Mouse (Mus musculus): Measurements from ENCODE around the gene Stk32c. TPM values are rescaled to one million over a fixed set of nuclear protein-coding genes. Genes with fewer than 3 reads are reported as not detected.

Stk32c gene
- total and polyA plus RNA-seq, 3 experiments: 0.21 TPM; not detected in 2

DNA sequence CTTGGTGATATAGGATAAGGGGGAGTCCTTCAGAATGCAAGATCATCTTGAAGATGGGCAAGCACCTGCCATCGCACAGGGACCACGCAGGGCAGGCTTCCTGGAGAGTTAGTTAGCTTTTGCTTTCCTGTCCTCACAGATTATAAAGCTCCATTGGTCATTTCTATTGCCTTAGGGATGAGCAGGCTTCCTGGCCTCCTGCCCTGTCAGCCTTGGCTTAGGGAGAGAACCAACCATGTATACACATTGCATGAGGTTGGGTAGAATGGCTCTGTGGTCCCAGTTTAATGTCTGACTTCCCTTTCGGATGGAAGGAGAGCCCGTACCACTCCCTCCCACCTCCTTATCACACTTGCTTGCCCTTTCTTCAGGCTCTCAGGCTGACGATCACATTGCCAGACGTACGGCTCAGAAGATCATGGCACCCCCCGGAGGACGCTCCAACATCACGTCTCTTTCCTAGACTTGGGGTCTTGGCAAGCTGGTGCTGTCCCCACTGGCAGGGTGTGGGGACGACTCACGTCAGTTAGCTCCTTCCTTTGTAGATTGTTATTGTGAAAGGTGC is 112.5 kb downstream of the Stk32c start:
- H3K27ac ChIP-seq (ENCODE audit: control insufficient read depth, low read depth, low read length): no peak overlapping the region
- H3K4me3 ChIP-seq (ENCODE audit: control insufficient read depth in 1 of 2, insufficient read depth in 1 of 2, low read depth in 2 of 2, low read length in 2 of 2): no peak overlapping the region
- H3K9me3 ChIP-seq (replicated peaks; ENCODE audit: insufficient read depth, low read length): no peaks in the 10 kb centered on the region
- no peaks in the 10 kb centered on the region for H3K36me3 ChIP-seq (ENCODE audit: control insufficient read depth in 1 of 2, insufficient read depth in 2 of 2, low read length in 2 of 2)
- no peak overlapping the region for H3K9ac ChIP-seq (ENCODE audit: control insufficient read depth, low read depth, low read length, poor library complexity, severe bottlenecking)
- TF ChIP-seq SIN3A (IDR thresholded peaks at IDR 0.05; ENCODE audit: low read length) (no peak), MAFK (IDR thresholded peaks at IDR 0.05; ENCODE audit: borderline replicate concordance, low read depth, low read length) (no peak), KAT2A (conservative IDR thresholded peaks at IDR 0.05; ENCODE audit: low read depth, low read length) (no peak), NELFE (IDR thresholded peaks at IDR 0.05; ENCODE audit: low read depth, low read length) (no peak), CHD2 (IDR thresholded peaks at IDR 0.05; ENCODE audit: low read length) (no peak), ETS1 (IDR thresholded peaks at IDR 0.05; ENCODE audit: low read depth, low read length) (no peak), GABPA (IDR thresholded peaks at IDR 0.05; ENCODE audit: low read depth, low read length) (no peak), E2F4 (IDR thresholded peaks at IDR 0.05; ENCODE audit: borderline replicate concordance, low read depth, low read length) (no peak), USF1 (IDR thresholded peaks at IDR 0.05; ENCODE audit: low read depth, low read length) (no peak)
- H3K4me1 ChIP-seq (ENCODE audit: control insufficient read depth in 1 of 2, insufficient read depth in 2 of 2, low read length in 2 of 2): no peaks in the 10 kb centered on the region
- DNase-seq (ENCODE audit: low read depth, low spot score): no peak
- H3K79me2 ChIP-seq (ENCODE audit: control insufficient read depth, insufficient read depth, low read length, poor library complexity): no peaks in the 10 kb centered on the region
- H3K27me3 ChIP-seq (ENCODE audit: control insufficient read depth in 1 of 2, insufficient read depth in 2 of 2, low read length in 2 of 2): no peaks in the 10 kb centered on the region

DNA sequence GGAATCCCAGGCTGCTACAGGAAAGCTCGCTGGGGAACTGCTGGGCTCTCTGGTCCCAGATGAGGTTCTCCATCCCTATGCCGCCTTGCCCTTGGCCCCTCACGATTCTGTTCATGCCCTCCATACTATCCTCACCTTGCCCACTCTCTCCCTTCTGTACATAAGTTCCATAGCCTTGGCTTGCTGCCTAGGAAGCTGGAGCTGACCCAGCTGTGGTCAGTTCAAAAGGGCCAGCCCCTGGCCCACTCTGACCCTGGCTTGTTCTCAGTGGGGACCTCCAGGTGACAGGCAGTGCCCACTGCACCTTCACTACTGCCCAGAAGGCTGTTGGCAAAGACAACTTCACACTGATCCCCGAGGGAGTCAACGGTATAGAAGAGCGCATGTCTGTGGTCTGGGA is 116.7 kb downstream of the Stk32c start:
- Histone ChIP-seq H3K9me3 (replicated peaks; ENCODE audit: insufficient read depth, low read length) (no peaks in the 10 kb centered on the region), H3K36me3 (ENCODE audit: control insufficient read depth in 1 of 2, insufficient read depth in 2 of 2, low read length in 2 of 2) (no peaks in the 10 kb centered on the region), H3K9ac (ENCODE audit: control insufficient read depth, low read depth, low read length, poor library complexity, severe bottlenecking) (no peak overlapping the region), H3K4me3 (ENCODE audit: control insufficient read depth in 1 of 2, insufficient read depth in 1 of 2, low read depth in 2 of 2, low read length in 2 of 2) (no peak overlapping the region), H3K27me3 (ENCODE audit: control insufficient read depth in 1 of 2, insufficient read depth in 2 of 2, low read length in 2 of 2) (no peaks in the 10 kb centered on the region), H3K4me1 (ENCODE audit: control insufficient read depth in 1 of 2, insufficient read depth in 2 of 2, low read length in 2 of 2) (no peaks in the 10 kb centered on the region), H3K27ac (ENCODE audit: control insufficient read depth, low read depth, low read length) (no peak overlapping the region), H3K79me2 (ENCODE audit: control insufficient read depth, insufficient read depth, low read length, poor library complexity) (no peaks in the 10 kb centered on the region)
- no peak for DNase-seq (ENCODE audit: low read depth, low spot score)
- TF ChIP-seq E2F4 (IDR thresholded peaks at IDR 0.05; ENCODE audit: borderline replicate concordance, low read depth, low read length): no peak
- TF ChIP-seq MAFK (IDR thresholded peaks at IDR 0.05; ENCODE audit: borderline replicate concordance, low read depth, low read length): no peak
- no peak for TF ChIP-seq USF1 (IDR thresholded peaks at IDR 0.05; ENCODE audit: low read depth, low read length)
- TF ChIP-seq GABPA (IDR thresholded peaks at IDR 0.05; ENCODE audit: low read depth, low read length): no peak
- TF ChIP-seq ETS1 (IDR thresholded peaks at IDR 0.05; ENCODE audit: low read depth, low read length): no peak
- no peak for TF ChIP-seq TAL1 (IDR thresholded peaks at IDR 0.05; ENCODE audit: low read length)
- no peak for TF ChIP-seq EP300 (IDR thresholded peaks at IDR 0.05; ENCODE audit: low read depth in 1 of 2, low read length in 2 of 2)

- no peak overlapping the region for H3K4me3 ChIP-seq (ENCODE audit: control insufficient read depth in 1 of 2, insufficient read depth in 1 of 2, low read depth in 2 of 2, low read length in 2 of 2)
- no peaks in the 10 kb centered on the region for H3K27me3 ChIP-seq (ENCODE audit: control insufficient read depth in 1 of 2, insufficient read depth in 2 of 2, low read length in 2 of 2)
- no peaks in the 10 kb centered on the region for H3K79me2 ChIP-seq (ENCODE audit: control insufficient read depth, insufficient read depth, low read length, poor library complexity)
- H3K4me1 ChIP-seq (ENCODE audit: control insufficient read depth in 1 of 2, insufficient read depth in 2 of 2, low read length in 2 of 2): no peaks in the 10 kb centered on the region
- no peak for DNase-seq (ENCODE audit: low read depth, low spot score)
- no peak overlapping the region for H3K9ac ChIP-seq (ENCODE audit: control insufficient read depth, low read depth, low read length, poor library complexity, severe bottlenecking)
- H3K36me3 ChIP-seq (ENCODE audit: control insufficient read depth in 1 of 2, insufficient read depth in 2 of 2, low read length in 2 of 2): no peaks in the 10 kb centered on the region
- H3K9me3 ChIP-seq (replicated peaks; ENCODE audit: insufficient read depth, low read length): no peaks in the 10 kb centered on the region
- no peak overlapping the region for H3K27ac ChIP-seq (ENCODE audit: control insufficient read depth, low read depth, low read length)
- TF ChIP-seq POLR2A (IDR thresholded peaks at IDR 0.05; ENCODE audit: control insufficient read depth in 1 of 2, insufficient read depth in 1 of 2, low read depth in 1 of 2, low read length in 2 of 2, poor library complexity in 1 of 2) (no peak), TAL1 (IDR thresholded peaks at IDR 0.05; ENCODE audit: low read length) (no peak), USF1 (IDR thresholded peaks at IDR 0.05; ENCODE audit: low read depth, low read length) (no peak), CHD1 (IDR thresholded peaks at IDR 0.05; ENCODE audit: low read depth, low read length) (no peak), NRF1 (IDR thresholded peaks at IDR 0.05; ENCODE audit: insufficient read depth, low read depth, low read length, poor library complexity, severe bottlenecking) (no peak), MEF2A (IDR thresholded peaks at IDR 0.05; ENCODE audit: extremely low read depth, insufficient replicate concordance, low read depth, low read length, poor library complexity, severe bottlenecking) (no peak), UBTF (IDR thresholded peaks at IDR 0.05; ENCODE audit: borderline replicate concordance, insufficient read depth, low read depth, low read length) (no peak), MXI1 (IDR thresholded peaks at IDR 0.05; ENCODE audit: low read depth, low read length) (no peak), RCOR1 (IDR thresholded peaks at IDR 0.05; ENCODE audit: low read depth, low read length) (no peak), POLR2AphosphoS5 (IDR thresholded peaks at IDR 0.05; ENCODE audit: borderline replicate concordance, low read depth, low read length) (no peak), TBP (IDR thresholded peaks at IDR 0.05; ENCODE audit: low read depth, low read length) (no peak), KAT2A (conservative IDR thresholded peaks at IDR 0.05; ENCODE audit: low read depth, low read length) (no peak), POLR2AphosphoS2 (IDR thresholded peaks at IDR 0.05; ENCODE audit: low read length) (no peak), TCF12 (IDR thresholded peaks at IDR 0.05; ENCODE audit: low read depth, low read length) (no peak), ETS1 (IDR thresholded peaks at IDR 0.05; ENCODE audit: low read depth, low read length) (no peak), GATA1 (IDR thresholded peaks at IDR 0.05; ENCODE audit: low read depth, low read length) (no peak), ZKSCAN1 (IDR thresholded peaks at IDR 0.05; ENCODE audit: low read depth, low read length) (no peak), CTCF (IDR thresholded peaks at IDR 0.05 in 2 of 3, conservative IDR thresholded peaks at IDR 0.05 in 1 of 3; ENCODE audit: control insufficient read depth in 1 of 3, insufficient read depth in 1 of 3, low read depth in 2 of 3, low read length in 3 of 3, poor library complexity in 1 of 3, severe bottlenecking in 1 of 3) (no peak)
These were observed 117.8 kb downstream of the Stk32c start for GRCm38 (mm10) chr7:139095282-139095681.

Data from MEL (cell line).